12 mouse cellular contexts compared by ENCODE assay signal in the genomic region with DNA sequence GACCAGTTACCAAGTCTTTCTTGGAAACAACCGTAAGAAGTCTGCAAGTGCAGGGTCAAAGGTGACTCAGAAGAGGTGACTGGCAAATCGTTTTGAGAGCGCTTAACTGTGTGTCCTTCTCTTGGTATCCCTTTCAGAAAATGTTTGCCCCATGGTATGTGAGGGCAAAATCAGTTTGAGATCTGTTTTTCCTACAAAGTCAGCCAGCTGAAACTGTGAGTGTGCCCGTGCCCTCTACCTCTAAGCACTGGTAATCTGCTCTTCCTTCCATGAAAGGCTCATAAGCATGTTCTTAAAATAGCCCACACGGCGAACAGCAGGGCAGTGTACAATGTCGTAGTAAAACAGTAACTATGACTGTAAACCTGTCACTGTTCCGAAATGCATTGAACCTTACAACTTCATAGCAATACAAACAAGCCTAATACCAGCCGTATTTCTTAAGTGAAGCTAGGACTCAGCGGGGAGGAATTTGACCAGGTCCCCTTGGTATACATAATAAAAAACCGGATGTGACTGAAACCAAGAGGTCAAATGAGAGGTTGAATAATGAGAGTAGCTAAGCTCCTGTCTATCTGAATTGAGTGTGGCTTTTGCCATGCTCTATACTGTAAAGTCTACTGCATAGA. TPM values are rescaled to one million over a fixed set of nuclear protein-coding genes. Genes with fewer than 3 reads are reported as not detected.
DNase-seq lines count a peak whose midpoint lies in the region; ATAC-seq lines count a peak whose summit lies in the region.
"Had no signal": no experiment of that assay in that cellular context is flagged by ENCODE, and none has a peak within 500 bp of the region (broad histone marks: within the 10 kb centered on the region; RNA-seq: fewer than 3 reads in every experiment).

No protein-coding gene starts in this region.

- no peak overlapping the region for H3K4me3 ChIP-seq in heart, embryonic 12.5 days
- no peak overlapping the region for H3K4me3 ChIP-seq in heart, embryonic 11.5 days (ENCODE audit: low read depth, low read length)
- H3K4me3 ChIP-seq in limb, embryonic 13.5 days, result no peak overlapping the region
- H3K4me3 ChIP-seq: erythroblast, embryonic 14.5 days; layer of hippocampus, adult 2 months had no signal

- DNase-seq in ES-CJ7 (ENCODE audit: low read depth, low spot score), result peak; percentile 69
- peak; percentile 84 to 95 for DNase-seq in kidney, adult 8-10 months
- no peak for DNase-seq in B cell, adult 2 months
- no peak for DNase-seq in ovary, postnatal 14 days (ENCODE audit: low spot score)
- DNase-seq in thymus, postnatal 10 days (ENCODE audit: low spot score in 2 of 2), result no peak
- DNase-seq: cerebellum, postnatal 36 days; lung, adult 2 months had no signal

- H3K4me2 ChIP-seq in heart, embryonic 12.5 days, result no peak overlapping the region
- H3K4me2 ChIP-seq in heart, embryonic 11.5 days, result no peak overlapping the region; the same call in 1 of the 2 replicates
- peak overlapping the region; percentile 24; the same call in 1 of the 2 replicates for H3K4me2 ChIP-seq in limb, embryonic 13.5 days (replicated peaks)

- no peak overlapping the region for H3K9ac ChIP-seq in heart, embryonic 12.5 days
- H3K9ac ChIP-seq in heart, embryonic 11.5 days (ENCODE audit: low read depth, low read length), result no peak overlapping the region
- no peak overlapping the region for H3K9ac ChIP-seq in limb, embryonic 13.5 days

- H3K36me3 ChIP-seq in heart, embryonic 12.5 days, result no peaks in the 10 kb centered on the region
- no peaks in the 10 kb centered on the region for H3K36me3 ChIP-seq in heart, embryonic 11.5 days (ENCODE audit: control insufficient read depth, insufficient read depth, low read length)
- no peaks in the 10 kb centered on the region for H3K36me3 ChIP-seq in limb, embryonic 13.5 days

- H3K27ac ChIP-seq in heart, embryonic 12.5 days (ENCODE audit: poor library complexity, severe bottlenecking), result peak overlapping the region; percentile 46
- H3K27ac ChIP-seq in heart, embryonic 11.5 days (ENCODE audit: low read depth, low read length), result no peak overlapping the region
- peak overlapping the region; percentile 22; the same call in 1 of the 2 replicates for H3K27ac ChIP-seq in limb, embryonic 13.5 days
- H3K27ac ChIP-seq: layer of hippocampus, adult 2 months had no signal

- WGBS in heart, embryonic 12.5 days, result 50% methylated on average over 11 of the region's 11 CpGs
- WGBS in heart, embryonic 11.5 days (ENCODE audit: insufficient replicate concordance), result 49% methylated on average over 11 of the region's 11 CpGs
- 11% methylated on average over 11 of the region's 11 CpGs for WGBS in limb, embryonic 13.5 days

- H3K9me3 ChIP-seq in heart, embryonic 12.5 days (replicated peaks), result no peaks in the 10 kb centered on the region
- H3K9me3 ChIP-seq in heart, embryonic 11.5 days (replicated peaks; ENCODE audit: control insufficient read depth, low read length), result no peaks in the 10 kb centered on the region
- H3K9me3 ChIP-seq in limb, embryonic 13.5 days, result no peaks in the 10 kb centered on the region

- H3K4me1 ChIP-seq in heart, embryonic 12.5 days (replicated peaks), result peaks cover 26% of the 10 kb centered on the region
- H3K4me1 ChIP-seq in heart, embryonic 11.5 days (ENCODE audit: control insufficient read depth, insufficient read depth, low read length), result 0 out of 2 replicates have a peak, but pooled peaks cover 11% of the 10 kb centered on the region
- peaks cover 40% of the 10 kb centered on the region for H3K4me1 ChIP-seq in limb, embryonic 13.5 days

- H3K27me3 ChIP-seq in heart, embryonic 12.5 days (replicated peaks), result no peaks in the 10 kb centered on the region
- no peaks in the 10 kb centered on the region for H3K27me3 ChIP-seq in heart, embryonic 11.5 days (ENCODE audit: control insufficient read depth, insufficient read depth, low read length)
- no peaks in the 10 kb centered on the region for H3K27me3 ChIP-seq in limb, embryonic 13.5 days

- ATAC-seq in heart, embryonic 12.5 days (ENCODE audit: insufficient number of reproducible peaks, low FRiP score), result no peak
- ATAC-seq in heart, embryonic 11.5 days (replicated peaks; ENCODE audit: insufficient number of reproducible peaks, low FRiP score, low TSS enrichment), result no peak
- no peak; the same call in 1 of the 2 replicates for ATAC-seq in limb, embryonic 13.5 days (ENCODE audit: low FRiP score, low read depth)

RNA-seq across cellular contexts. Expression of gene Itgav, which starts 14.2 kb away (rescaled TPM):
- 95.0 and 108 TPM in 2 replicates for polyA plus RNA-seq in heart, embryonic 12.5 days (2016; fragmentation: Nextera tagmentation; extraction: Ambion mirVana)
- polyA plus RNA-seq in heart, embryonic 11.5 days (2014; fragmentation: Nextera tagmentation; extraction: Ambion mirVana), result 75.9 and 87.7 TPM in 2 replicates
- 70.1 and 70.2 TPM in 2 replicates for polyA plus RNA-seq in limb, embryonic 13.5 days (2015; fragmentation: Nextera tagmentation; extraction: Ambion mirVana)

Comparison
In these comparisons a context has a peak if more than half of its experiments do, and no peak if none do; other contexts are left out.
1. DNase-seq: peak in ES-CJ7 (single experiment) and kidney, adult 8-10 months (2 of 2); none in B cell, adult 2 months (0 of 2), ovary, postnatal 14 days (single experiment) and thymus, postnatal 10 days (0 of 2).